Mouse (Mus musculus) CH12.LX (cell line): ENCODE measurements around the gene Rer1. TPM values are rescaled to one million over a fixed set of nuclear protein-coding genes. Genes with fewer than 3 reads are reported as not detected.

Experiments used
- DNase-seq: peaks from one replicate; pipeline ENCODE4 v3.0.0-alpha.2; 2013; ENCODE audit errors: extremely low read depth
- H3K27ac ChIP-seq: 2 replicates; pipeline ENCODE4 v1.5.1; 2012; ENCODE audit warnings: low read depth, mild to moderate bottlenecking, control low read depth, moderate library complexity; ENCODE audit not compliant: insufficient read depth
- H3K27me3 ChIP-seq: replicated peaks from 2 replicates; pipeline ENCODE3; 2012; ENCODE audit warnings: inconsistent platforms
- H3K36me3 ChIP-seq, 2 experiments: replicated peaks in 1 of 2; 2 replicates each; pipeline versions ENCODE3 to v1.6.1; 2012; ENCODE audit warnings: inconsistent platforms in 1 of 2, low read length in 1 of 2, mild to moderate bottlenecking in 1 of 2, mixed read lengths in 1 of 2, moderate library complexity in 1 of 2; ENCODE audit not compliant: control insufficient read depth in 1 of 2, insufficient read depth in 1 of 2
- H3K4me1 ChIP-seq, 2 experiments: 2 replicates each; pipeline ENCODE4 v1.6.1; 2012; ENCODE audit warnings: inconsistent platforms in 1 of 2, moderate library complexity in 1 of 2; ENCODE audit not compliant: insufficient read depth in 2 of 2, control insufficient read depth in 1 of 2
- H3K4me2 ChIP-seq: 2 replicates; pipeline ENCODE4 v1.6.1; 2012; ENCODE audit warnings: low read depth, mild to moderate bottlenecking, control low read depth; ENCODE audit not compliant: poor library complexity, insufficient read depth, severe bottlenecking
- H3K4me3 ChIP-seq, 3 experiments: fragments of 150-350 bp in 1 of 3; sonication (generic) in 1 of 3; replicated peaks in 1 of 3; 2 replicates each; pipeline versions ENCODE3 to v1.5.1; 2011 to 2012; ENCODE audit warnings: low read depth in 2 of 3, low read length in 2 of 3, mild to moderate bottlenecking in 2 of 3, moderate library complexity in 2 of 3, control low read depth in 1 of 3, improper control_type of control experiment in 1 of 3, inconsistent platforms in 1 of 3, mixed read lengths in 1 of 3; ENCODE audit not compliant: poor library complexity in 1 of 3
- H3K79me2 ChIP-seq: replicated peaks from 2 replicates; pipeline ENCODE4 v1.6.1; 2012; ENCODE audit warnings: mild to moderate bottlenecking, moderate library complexity; ENCODE audit not compliant: control insufficient read depth, poor library complexity, insufficient read depth, severe bottlenecking; ENCODE audit errors: extremely low read depth
- H3K9ac ChIP-seq: 2 replicates; pipeline ENCODE4 v1.6.1; 2012; ENCODE audit warnings: low read depth, mild to moderate bottlenecking, control low read depth, moderate library complexity; ENCODE audit not compliant: insufficient read depth
- H3K9me3 ChIP-seq: replicated peaks from 2 replicates; pipeline ENCODE3; 2012; ENCODE audit warnings: low read length, inconsistent platforms, mixed read lengths
- BHLHE40 ChIP-seq: IDR thresholded peaks from 2 replicates; pipeline ENCODE4 v1.6.1; 2011; ENCODE audit warnings: mild to moderate bottlenecking, low read depth, low read length, improper control_type of control experiment
- CHD1 ChIP-seq: IDR thresholded peaks from 2 replicates; pipeline ENCODE4 v1.6.1; 2012; ENCODE audit warnings: low read depth, low read length, improper control_type of control experiment, inconsistent platforms
- CHD2 ChIP-seq: IDR thresholded peaks from 2 replicates; pipeline ENCODE4 v1.6.1; 2011; ENCODE audit warnings: low read length, improper control_type of control experiment
- E2F4 ChIP-seq: IDR thresholded peaks from 2 replicates; pipeline ENCODE4 v1.6.1; 2011; ENCODE audit warnings: low read depth, low read length, improper control_type of control experiment; ENCODE audit not compliant: insufficient replicate concordance
- ELF1 ChIP-seq: IDR thresholded peaks from 2 replicates; pipeline ENCODE4 v1.6.1; 2014; ENCODE audit warnings: low read depth, mild to moderate bottlenecking, inconsistent platforms, low read length, improper control_type of control experiment
- EP300 ChIP-seq: IDR thresholded peaks from 2 replicates; pipeline ENCODE4 v1.6.1; 2011; ENCODE audit warnings: low read length, improper control_type of control experiment
- GABPA ChIP-seq: IDR thresholded peaks from 2 replicates; pipeline ENCODE4 v1.6.1; 2012; ENCODE audit warnings: low read depth, low read length, improper control_type of control experiment, inconsistent platforms; ENCODE audit not compliant: insufficient replicate concordance
- JUN ChIP-seq: IDR thresholded peaks from 2 replicates; pipeline ENCODE4 v1.6.1; 2011; ENCODE audit warnings: low read depth, mild to moderate bottlenecking, low read length, improper control_type of control experiment, moderate library complexity; ENCODE audit not compliant: insufficient read depth
- JUND ChIP-seq: conservative IDR thresholded peaks from 2 replicates; pipeline ENCODE4 v1.6.1; 2011; ENCODE audit warnings: low read depth, low read length, improper control_type of control experiment
- KAT2A ChIP-seq: IDR thresholded peaks from 2 replicates; pipeline ENCODE4 v1.6.1; 2012; ENCODE audit warnings: low read length, improper control_type of control experiment, inconsistent platforms; ENCODE audit not compliant: insufficient replicate concordance
- MAFK ChIP-seq: IDR thresholded peaks from 2 replicates; pipeline ENCODE4 v1.6.1; 2011; ENCODE audit warnings: low read length, improper control_type of control experiment; ENCODE audit not compliant: insufficient replicate concordance
- MAX ChIP-seq: IDR thresholded peaks from 2 replicates; pipeline ENCODE4 v1.6.1; 2011; ENCODE audit warnings: low read length, improper control_type of control experiment
- MAZ ChIP-seq: IDR thresholded peaks from 2 replicates; pipeline ENCODE4 v1.6.1; 2012; ENCODE audit warnings: low read depth, mild to moderate bottlenecking, inconsistent platforms, low read length, improper control_type of control experiment, moderate library complexity
- MEF2A ChIP-seq: IDR thresholded peaks from 2 replicates; pipeline ENCODE4 v1.6.1; 2014; ENCODE audit warnings: low read depth, mild to moderate bottlenecking, inconsistent platforms, low read length, improper control_type of control experiment, borderline replicate concordance
- MXI1 ChIP-seq: IDR thresholded peaks from 2 replicates; pipeline ENCODE4 v1.6.1; 2011; ENCODE audit warnings: mild to moderate bottlenecking, low read depth, low read length, improper control_type of control experiment
- MYC ChIP-seq: IDR thresholded peaks from 2 replicates; pipeline ENCODE4 v1.6.1; 2011; ENCODE audit warnings: low read depth, mild to moderate bottlenecking, improper control_type of control experiment, low read length
- NELFE ChIP-seq: IDR thresholded peaks from 2 replicates; pipeline ENCODE4 v1.6.1; 2011; ENCODE audit warnings: low read depth, low read length, improper control_type of control experiment
- PAX5 ChIP-seq: IDR thresholded peaks from 2 replicates; pipeline ENCODE4 v1.6.1; 2012; ENCODE audit warnings: low read length, inconsistent platforms, mixed read lengths
- POLR2AphosphoS2 ChIP-seq: IDR thresholded peaks from 2 replicates; pipeline ENCODE4 v1.6.1; 2011; ENCODE audit warnings: low read depth, low read length, improper control_type of control experiment
- RAD21 ChIP-seq: IDR thresholded peaks from 2 replicates; pipeline ENCODE4 v1.6.1; 2011; ENCODE audit warnings: low read depth, mild to moderate bottlenecking, low read length, improper control_type of control experiment, moderate library complexity
- SIN3A ChIP-seq: IDR thresholded peaks from 2 replicates; pipeline ENCODE4 v1.6.1; 2012; ENCODE audit warnings: low read length, improper control_type of control experiment, inconsistent platforms
- USF2 ChIP-seq: conservative IDR thresholded peaks from 2 replicates; pipeline ENCODE4 v1.6.1; 2011; ENCODE audit warnings: low read depth, low read length, improper control_type of control experiment
- ZKSCAN1 ChIP-seq: IDR thresholded peaks from 2 replicates; pipeline ENCODE4 v1.6.1; 2012; ENCODE audit warnings: low read depth, inconsistent platforms, low read length, improper control_type of control experiment, borderline replicate concordance
- ZNF384 ChIP-seq: IDR thresholded peaks from 2 replicates; pipeline ENCODE4 v1.6.1; 2012; ENCODE audit warnings: low read depth, low read length, improper control_type of control experiment, inconsistent platforms
- dilution Hi-C: fragments of 300-500 bp; cut with MboI; formaldehyde crosslinking; loops from 2 replicates; pipeline ENCODE4 v1.14.3; 2020; ENCODE audit warnings: low sequenced_read_pairs; ENCODE audit not compliant: extremely low pct_unique_long_range_greater_than_20kb, extremely low pct_ligation_motif_present
- in situ Hi-C: fragments of 300-500 bp; cut with MboI; formaldehyde crosslinking; loops from 3 replicates; pipeline ENCODE4 v1.14.3; 2019; ENCODE audit warnings: low sequenced_read_pairs, low pct_ligation_motif_present, low pct_unique_long_range_greater_than_20kb, mixed read lengths
- polyA plus RNA-seq: library from polyadenylated mRNA; unstranded; fragments of >175 nt; gene quantifications from 2 replicates; pipeline ENCODE4 v1.2.1, GENCODE M21; 2012; ENCODE audit warnings: low read depth; ENCODE audit not compliant: insufficient read length
- total RNA-seq, 2 experiments: library from RNA; depleted of rRNA; stranded (reverse); fragments of 300-350 nt in 1 of 2; fragments of >200 nt in 1 of 2; gene quantifications; 2 replicates each; pipeline ENCODE4 v1.2.3; 2012 to 2014

Gene Rer1
- total and polyA plus RNA-seq, 3 experiments = 126 to 221 (median 135) TPM

GRCm38 (mm10) chr4:155056724-155057123 is 29.5 kb downstream of the Rer1 start, which contains the start of gene Plch2:
TSS of gene Plch2 (minus strand) at chr4:155056784.
- H3K27ac ChIP-seq = no peak within 1 kb of the TSS
- in situ Hi-C loops = no loop called here
- TF ChIP-seq EP300 (no peak), ZKSCAN1 (no peak), JUN (no peak), ZNF384 (no peak), NELFE (no peak), JUND (no peak)
- TF ChIP-seq, all 38 proteins: peak for 0
- H3K4me3 ChIP-seq = no peak within 1 kb of the TSS
- H3K9me3 ChIP-seq = no peaks in the 10 kb centered on the region
- no peak within 1 kb of the TSS for H3K9ac ChIP-seq
- H3K27me3 ChIP-seq = peaks cover 87% of the 10 kb centered on the region
- H3K36me3 ChIP-seq = no peaks in the 10 kb centered on the region
- H3K79me2 ChIP-seq = no peaks in the 10 kb centered on the region
- H3K4me1 ChIP-seq = peaks cover 4 to 9% of the 10 kb centered on the region in 2 experiments; a peak in 2 of 4 replicates
- dilution Hi-C loops = no loop called here
- no peak for DNase-seq
- H3K4me2 ChIP-seq = no peak within 1 kb of the TSS

GRCm38 (mm10) chr4:155050116-155050515 is 36.1 kb downstream of the Rer1 start:
- no peaks in the 10 kb centered on the region for H3K9me3 ChIP-seq
- H3K79me2 ChIP-seq = no peaks in the 10 kb centered on the region
- H3K4me1 ChIP-seq = peaks cover 4 to 5% of the 10 kb centered on the region in 2 experiments; a peak in 3 of 4 replicates
- no peak overlapping the region for H3K4me2 ChIP-seq
- dilution Hi-C loops (no loop called here), in situ Hi-C loops (no loop called here)
- TF ChIP-seq MXI1 (no peak), MEF2A (no peak), RAD21 (no peak), BHLHE40 (no peak), JUND (no peak), POLR2AphosphoS2 (no peak)
- TF ChIP-seq, all 38 proteins: peak for 0
- no peaks in the 10 kb centered on the region for H3K36me3 ChIP-seq
- no peak for DNase-seq
- H3K9ac ChIP-seq = no peak overlapping the region
- no peak overlapping the region for H3K27ac ChIP-seq
- H3K27me3 ChIP-seq = peaks cover 89% of the 10 kb centered on the region
- no peak overlapping the region for H3K4me3 ChIP-seq

- Histone ChIP-seq H3K9me3 (no peaks in the 10 kb centered on the region), H3K4me1 (peaks cover 0 to 5% of the 10 kb centered on the region in 2 experiments; a peak in 2 of 4 replicates), H3K27me3 (peaks cover 93% of the 10 kb centered on the region), H3K27ac (no peak overlapping the region), H3K79me2 (no peaks in the 10 kb centered on the region)
- dilution Hi-C loops = loop anchor here (25.0 kb wide), 1 partner anchor 159 kb away; the partner anchor contains the start of gene Fam213b
- TF ChIP-seq CHD2 (no peak), SIN3A (no peak), JUND (no peak), ELF1 (no peak), MAZ (no peak), MYC (no peak), CHD1 (no peak), BHLHE40 (no peak), KAT2A (no peak), GABPA (no peak), PAX5 (no peak), MAFK (no peak), USF2 (no peak), E2F4 (no peak), MAX (no peak), JUN (no peak)
- TF ChIP-seq, all 38 proteins: peak for 0
- in situ Hi-C loops = loop anchor here (5.0 kb wide), 1 partner anchor 44 kb away; no protein-coding TSS in a partner anchor
- no peaks in the 10 kb centered on the region for H3K36me3 ChIP-seq
- H3K9ac ChIP-seq = no peak overlapping the region
- no peak overlapping the region for H3K4me2 ChIP-seq
- H3K4me3 ChIP-seq = no peak overlapping the region
- DNase-seq = no peak
These were observed 39.5 kb downstream of the Rer1 start for GRCm38 (mm10) chr4:155046636-155047035.
